Mouse (Mus musculus) lung, embryonic 16.5 days (tissue): Measurements from ENCODE around the gene Helz. TPM values are rescaled to one million over a fixed set of nuclear protein-coding genes. Genes with fewer than 3 reads are reported as not detected.

ENCODE experiments used
- ATAC-seq: fragments of 200-750 bp; cut with Nextera tagmentation; 2 replicates; pipeline ENCODE4 v1.8.0; 2017; ENCODE audit warnings: low read depth, mild to moderate bottlenecking, moderate library complexity
- H3K27ac ChIP-seq: fragments of 300-500 bp; sonication (generic); 2 replicates; pipeline ENCODE4 v1.5.1; 2014; ENCODE audit warnings: mild to moderate bottlenecking, control low read depth, low read length
- H3K27me3 ChIP-seq: fragments of 300-500 bp; sonication (generic); 2 replicates; pipeline ENCODE4 v1.6.1; 2014; ENCODE audit warnings: low read depth, low read length, mixed read lengths; ENCODE audit not compliant: control insufficient read depth, insufficient read depth
- H3K36me3 ChIP-seq: fragments of 300-500 bp; sonication (generic); 2 replicates; pipeline ENCODE4 v1.6.1; 2014; ENCODE audit warnings: low read length; ENCODE audit not compliant: control insufficient read depth, insufficient read depth
- H3K4me1 ChIP-seq: fragments of 300-500 bp; sonication (generic); replicated peaks from 2 replicates; pipeline ENCODE4 v1.6.1; 2014; ENCODE audit warnings: low read length, mixed read lengths; ENCODE audit not compliant: control insufficient read depth, insufficient read depth
- H3K4me2 ChIP-seq: fragments of 300-500 bp; sonication (generic); 2 replicates; pipeline ENCODE4 v1.6.1; 2014; ENCODE audit warnings: low read depth, low read length, control low read depth
- H3K4me3 ChIP-seq: fragments of 300-500 bp; sonication (generic); 2 replicates; pipeline ENCODE4 v1.5.1; 2014; ENCODE audit warnings: mild to moderate bottlenecking, low read length, control low read depth
- H3K9ac ChIP-seq: fragments of 300-500 bp; sonication (generic); 2 replicates; pipeline ENCODE4 v1.6.1; 2014; ENCODE audit warnings: low read length, control low read depth
- H3K9me3 ChIP-seq: fragments of 300-500 bp; sonication (generic); 2 replicates; pipeline ENCODE4 v1.6.1; 2016; ENCODE audit warnings: low read length; ENCODE audit not compliant: control insufficient read depth
- WGBS: fragments of 180-500 bp; shearing (Covaris S2); extraction: QIAGEN DNeasy Blood & Tissue Kit; methylation state at CpG from one replicate; pipeline ENCODE4 v1.1.7; 2014; 5-methylcytosine and 5-hydroxymethylcytosine counted together
- polyA plus RNA-seq: library from polyadenylated mRNA; unstranded; fragments of >200 nt; fragmentation: Nextera tagmentation; extraction: Ambion mirVana; gene quantifications from 2 replicates; pipeline ENCODE4 v1.2.1, GENCODE M21; 2015

The Helz gene
- polyA plus RNA-seq, 1 experiment from 2014 or later: 21.3 TPM

GRCm38 (mm10) chr11:107710379-107710778, 162.6 kb downstream of the Helz start:
- H3K36me3 ChIP-seq: no peaks in the 10 kb centered on the region
- no peak overlapping the region for H3K27ac ChIP-seq
- no peak for ATAC-seq
- H3K4me1 ChIP-seq: no peaks in the 10 kb centered on the region
- H3K9ac ChIP-seq: no peak overlapping the region
- H3K4me3 ChIP-seq: no peak overlapping the region
- no peaks in the 10 kb centered on the region for H3K9me3 ChIP-seq
- 46% methylated on average over 3 of the region's 3 CpGs for WGBS
- no peaks in the 10 kb centered on the region; the same call in 1 of the 2 replicates for H3K27me3 ChIP-seq
- H3K4me2 ChIP-seq: no peak overlapping the region

GRCm38 (mm10) chr11:107714368-107714767, 166.6 kb downstream of the Helz start:
- ATAC-seq: no peak
- H3K4me2 ChIP-seq: no peak overlapping the region
- no peak overlapping the region for H3K27ac ChIP-seq
- H3K9ac ChIP-seq: no peak overlapping the region
- no peaks in the 10 kb centered on the region; the same call in 1 of the 2 replicates for H3K27me3 ChIP-seq
- 83% methylated on average over 7 of the region's 7 CpGs for WGBS
- H3K4me3 ChIP-seq: no peak overlapping the region
- no peaks in the 10 kb centered on the region for H3K4me1 ChIP-seq
- H3K36me3 ChIP-seq: no peaks in the 10 kb centered on the region
- H3K9me3 ChIP-seq: no peaks in the 10 kb centered on the region

GRCm38 (mm10) chr11:107716332-107716938, 168.7 kb downstream of the Helz start, which contains the start of gene Cacng1:
TSS of gene Cacng1 (minus strand) at chr11:107716522.
- H3K27ac ChIP-seq: no peak within 1 kb of the TSS
- no peaks in the 10 kb centered on the region; the same call in 1 of the 2 replicates for H3K27me3 ChIP-seq
- no peak within 1 kb of the TSS for H3K9ac ChIP-seq
- 69% methylated on average over 16 of the region's 16 CpGs for WGBS
- no peak within 1 kb of the TSS for H3K4me3 ChIP-seq
- no peaks in the 10 kb centered on the region for H3K36me3 ChIP-seq
- no peaks in the 10 kb centered on the region for H3K9me3 ChIP-seq
- no peak for ATAC-seq
- no peak within 1 kb of the TSS for H3K4me2 ChIP-seq
- no peaks in the 10 kb centered on the region for H3K4me1 ChIP-seq

GRCm38 (mm10) chr11:107720264-107721021, 172.7 kb downstream of the Helz start:
- Histone ChIP-seq H3K9me3 (no peaks in the 10 kb centered on the region), H3K4me2 (no peak overlapping the region), H3K36me3 (no peaks in the 10 kb centered on the region), H3K9ac (no peak overlapping the region), H3K27me3 (no peaks in the 10 kb centered on the region), H3K4me3 (no peak overlapping the region), H3K4me1 (no peaks in the 10 kb centered on the region), H3K27ac (no peak overlapping the region)
- ATAC-seq: no peak
- WGBS: 76% methylated on average over 9 of the region's 9 CpGs

GRCm38 (mm10) chr11:107721057-107721456, 173.3 kb downstream of the Helz start:
- H3K36me3 ChIP-seq: no peaks in the 10 kb centered on the region
- no peaks in the 10 kb centered on the region for H3K27me3 ChIP-seq
- no peak overlapping the region for H3K4me3 ChIP-seq
- no peak for ATAC-seq
- no peak overlapping the region for H3K4me2 ChIP-seq
- H3K27ac ChIP-seq: no peak overlapping the region
- no peaks in the 10 kb centered on the region for H3K4me1 ChIP-seq
- no peaks in the 10 kb centered on the region for H3K9me3 ChIP-seq
- 74% methylated on average over 7 of the region's 7 CpGs for WGBS
- no peak overlapping the region for H3K9ac ChIP-seq

GRCm38 (mm10) chr11:107724603-107725002, 176.9 kb downstream of the Helz start:
- Histone ChIP-seq H3K27me3 (no peaks in the 10 kb centered on the region), H3K9ac (no peak overlapping the region), H3K4me1 (no peaks in the 10 kb centered on the region), H3K27ac (no peak overlapping the region), H3K4me3 (no peak overlapping the region), H3K4me2 (no peak overlapping the region), H3K9me3 (no peaks in the 10 kb centered on the region), H3K36me3 (no peaks in the 10 kb centered on the region)
- 80% methylated on average over 8 of the region's 8 CpGs for WGBS
- no peak for ATAC-seq

GRCm38 (mm10) chr11:107728073-107728863, 180.5 kb downstream of the Helz start:
- Histone ChIP-seq H3K27ac (no peak overlapping the region), H3K9ac (no peak overlapping the region), H3K9me3 (no peaks in the 10 kb centered on the region), H3K4me1 (no peaks in the 10 kb centered on the region), H3K27me3 (no peaks in the 10 kb centered on the region), H3K4me3 (no peak overlapping the region), H3K36me3 (no peaks in the 10 kb centered on the region), H3K4me2 (no peak overlapping the region)
- ATAC-seq: no peak
- WGBS: 50% methylated on average over 13 of the region's 13 CpGs

- no peak overlapping the region for H3K4me3 ChIP-seq
- ATAC-seq: no peak
- no peaks in the 10 kb centered on the region for H3K4me1 ChIP-seq
- 71% methylated on average over 7 of the region's 7 CpGs for WGBS
- H3K4me2 ChIP-seq: no peak overlapping the region
- no peaks in the 10 kb centered on the region for H3K27me3 ChIP-seq
- H3K9me3 ChIP-seq: no peaks in the 10 kb centered on the region
- H3K36me3 ChIP-seq: no peaks in the 10 kb centered on the region
- H3K27ac ChIP-seq: no peak overlapping the region
- no peak overlapping the region for H3K9ac ChIP-seq
Observed at GRCm38 (mm10) chr11:107729141-107729540, 181.4 kb downstream of the Helz start.

- Histone ChIP-seq H3K9ac (no peak overlapping the region), H3K27me3 (no peaks in the 10 kb centered on the region), H3K27ac (no peak overlapping the region), H3K4me3 (no peak overlapping the region), H3K36me3 (no peaks in the 10 kb centered on the region), H3K9me3 (no peaks in the 10 kb centered on the region), H3K4me2 (no peak overlapping the region), H3K4me1 (no peaks in the 10 kb centered on the region)
- 70% methylated on average over 4 of the region's 4 CpGs for WGBS
- no peak for ATAC-seq
Observed at GRCm38 (mm10) chr11:107730940-107731339, 183.2 kb downstream of the Helz start.
